Mouse (Mus musculus): ENCODE measurements at regions not wholly inside any gene's neighbourhood (a gene's known extent, or its start where the extent isn't known, plus 50 kb on each side); places are given as distances from the start of the nearest gene placed in this dataset.
A peak's percentile ranks its signal among the peaks of the same experiment; 100 is the strongest.

- no peak overlapping the region for H3K4me2 ChIP-seq (replicated peaks; ENCODE audit: low read depth)
- H3K27ac ChIP-seq (ENCODE audit: low read depth, low read length): no peak overlapping the region
- no peaks in the 10 kb centered on the region for H3K27me3 ChIP-seq (replicated peaks; ENCODE audit: control insufficient read depth, insufficient read depth, low read length)
- no peaks in the 10 kb centered on the region for H3K4me1 ChIP-seq (replicated peaks; ENCODE audit: control insufficient read depth, insufficient read depth, low read length)
- H3K36me3 ChIP-seq (ENCODE audit: control insufficient read depth, insufficient read depth): peaks cover 4% of the 10 kb centered on the region; the same call in 1 of the 2 replicates
- peak; percentile 55 for ATAC-seq
- no peak for TF ChIP-seq CTCF (IDR thresholded peaks at IDR 0.05; ENCODE audit: low read depth)
- WGBS: 76% methylated on average over 25 of the region's 25 CpGs
- H3K9ac ChIP-seq (ENCODE audit: low read depth, low read length): no peak overlapping the region
- H3K4me3 ChIP-seq (ENCODE audit: low read depth, low read length): no peak overlapping the region
- H3K9me3 ChIP-seq (ENCODE audit: control insufficient read depth): peaks cover 54% of the 10 kb centered on the region
These were observed 279.6 kb downstream of the Gm21863 start for GRCm38 (mm10) chr12:20233871-20234307.

All from intestine, postnatal 0 days (tissue).